Mouse (Mus musculus) neural tube, embryonic 13.5 days (tissue): ENCODE results near the gene Col28a1. TPM values are rescaled to one million over a fixed set of nuclear protein-coding genes. Genes with fewer than 3 reads are reported as not detected.
A peak's percentile ranks its signal among the peaks of the same experiment; 100 is the strongest.

Source experiments
- ATAC-seq: fragments of 200-750 bp; cut with Nextera tagmentation; 2 replicates; pipeline ENCODE4 v1.8.0; 2017; ENCODE audit warnings: low read depth, mild to moderate bottlenecking, moderate TSS enrichment, moderate library complexity
- H3K27ac ChIP-seq: fragments of 300-500 bp; sonication (generic); replicated peaks from 2 replicates; pipeline ENCODE4 v1.5.1; 2015; ENCODE audit warnings: moderate library complexity, mild to moderate bottlenecking, inconsistent platforms
- H3K27me3 ChIP-seq: fragments of 300-500 bp; sonication (generic); 2 replicates; pipeline ENCODE4 v1.6.1; 2015; ENCODE audit warnings: mild to moderate bottlenecking, inconsistent platforms
- H3K36me3 ChIP-seq: fragments of 300-500 bp; sonication (generic); 2 replicates; pipeline ENCODE4 v1.6.1; 2015; ENCODE audit warnings: mild to moderate bottlenecking, inconsistent platforms
- H3K4me1 ChIP-seq: fragments of 300-500 bp; sonication (generic); replicated peaks from 2 replicates; pipeline ENCODE4 v1.6.1; 2015; ENCODE audit warnings: inconsistent platforms
- H3K4me2 ChIP-seq: fragments of 300-500 bp; sonication (generic); 2 replicates; pipeline ENCODE4 v1.6.1; 2015; ENCODE audit warnings: inconsistent platforms, mild to moderate bottlenecking, moderate library complexity
- H3K4me3 ChIP-seq: fragments of 300-500 bp; sonication (generic); 2 replicates; pipeline ENCODE4 v1.5.1; 2015; ENCODE audit warnings: mild to moderate bottlenecking, inconsistent platforms
- H3K9ac ChIP-seq: fragments of 300-500 bp; sonication (generic); 2 replicates; pipeline ENCODE4 v1.6.1; 2015; ENCODE audit warnings: moderate library complexity, mild to moderate bottlenecking, inconsistent platforms
- H3K9me3 ChIP-seq: fragments of 300-500 bp; sonication (generic); 2 replicates; pipeline ENCODE4 v1.6.1; 2016; ENCODE audit warnings: inconsistent platforms
- WGBS: fragments of 180-500 bp; shearing (Covaris S2); methylation state at CpG from one replicate; pipeline ENCODE4 v1.1.7; 2015; 5-methylcytosine and 5-hydroxymethylcytosine counted together
- polyA plus RNA-seq: library from polyadenylated mRNA; unstranded; fragments of >200 nt; fragmentation: Nextera tagmentation; extraction: Ambion mirVana; gene quantifications from 2 replicates; pipeline ENCODE4 v1.2.1, GENCODE M21; 2015

Gene Col28a1
- polyA plus RNA-seq, 1 experiment from 2014 or later, result 7.4 TPM

DNA sequence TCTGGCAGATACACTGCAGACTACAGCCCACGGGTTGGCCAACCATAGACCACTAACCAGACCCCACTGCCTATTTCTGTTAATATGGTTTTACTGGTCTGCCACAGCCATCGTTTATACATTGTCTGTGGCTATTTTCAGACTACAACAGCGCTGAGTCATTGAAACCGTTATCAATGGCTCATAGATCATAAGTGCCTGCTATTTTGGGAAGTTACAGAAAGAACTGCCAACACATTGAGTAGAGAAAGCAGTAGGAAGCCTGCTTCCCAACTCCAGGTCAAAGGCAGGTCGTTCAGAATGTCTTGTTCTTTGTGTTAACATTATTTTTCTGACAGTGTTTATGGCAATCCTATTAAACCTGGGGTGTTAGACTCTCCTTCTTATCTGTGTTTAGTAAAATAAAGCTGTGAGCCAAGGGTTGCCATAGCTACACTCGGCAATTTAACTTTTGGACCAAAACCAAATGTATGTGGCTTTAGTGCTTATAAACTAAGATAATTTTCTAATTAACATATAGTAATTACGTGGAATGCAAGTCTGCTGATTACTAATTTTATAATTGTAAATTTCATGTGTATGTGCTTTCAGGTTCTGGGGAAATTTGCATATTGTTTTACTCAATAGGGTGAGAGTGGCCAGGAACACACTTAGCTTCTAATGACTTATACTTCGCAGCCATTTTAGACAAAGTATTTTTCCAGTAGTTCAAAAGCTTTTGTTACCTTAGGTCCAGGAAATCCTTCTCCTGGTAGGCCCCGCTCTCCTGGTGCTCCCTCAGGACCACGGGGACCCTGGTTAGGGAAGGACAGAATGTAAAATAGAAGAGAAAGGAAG lies 86.3 kb downstream of the Col28a1 start:
- no peak overlapping the region for H3K4me2 ChIP-seq
- H3K27me3 ChIP-seq, result no peaks in the 10 kb centered on the region
- WGBS, result 74% methylated on average over 10 of the region's 10 CpGs
- ATAC-seq, result 0 out of 2 replicates have a peak, but pooled peaks have one; percentile 63
- no peak overlapping the region for H3K4me3 ChIP-seq
- H3K36me3 ChIP-seq, result no peaks in the 10 kb centered on the region
- H3K9me3 ChIP-seq, result no peaks in the 10 kb centered on the region
- no peak overlapping the region for H3K9ac ChIP-seq
- H3K27ac ChIP-seq, result no peak overlapping the region
- peaks cover 5% of the 10 kb centered on the region; the same call in 1 of the 2 replicates for H3K4me1 ChIP-seq

DNA sequence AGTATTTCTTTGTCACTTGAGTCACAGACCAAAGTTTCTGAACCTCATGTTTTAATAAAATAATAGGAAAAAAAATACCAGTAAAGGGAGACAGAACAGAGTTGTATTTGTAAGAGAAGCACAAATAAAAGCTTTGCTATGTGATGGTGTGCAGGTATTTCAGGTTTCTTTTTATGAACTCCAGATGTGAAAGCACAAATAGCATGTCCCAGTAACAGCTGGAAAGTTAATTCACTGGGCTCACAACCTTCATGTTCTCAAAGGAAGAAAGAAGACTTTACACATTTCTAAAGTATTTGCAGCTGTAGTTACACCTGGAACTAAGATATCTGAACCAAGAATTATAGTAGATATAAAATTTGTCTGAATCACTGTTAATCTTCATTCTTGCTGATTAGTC lies 91.2 kb downstream of the Col28a1 start:
- H3K4me2 ChIP-seq, result no peak overlapping the region
- H3K4me1 ChIP-seq, result peaks cover 9% of the 10 kb centered on the region
- H3K4me3 ChIP-seq, result no peak overlapping the region
- no peak overlapping the region for H3K27ac ChIP-seq
- no peaks in the 10 kb centered on the region for H3K27me3 ChIP-seq
- H3K36me3 ChIP-seq, result no peaks in the 10 kb centered on the region
- no peak for ATAC-seq
- H3K9me3 ChIP-seq, result no peaks in the 10 kb centered on the region
- H3K9ac ChIP-seq, result no peak overlapping the region

DNA sequence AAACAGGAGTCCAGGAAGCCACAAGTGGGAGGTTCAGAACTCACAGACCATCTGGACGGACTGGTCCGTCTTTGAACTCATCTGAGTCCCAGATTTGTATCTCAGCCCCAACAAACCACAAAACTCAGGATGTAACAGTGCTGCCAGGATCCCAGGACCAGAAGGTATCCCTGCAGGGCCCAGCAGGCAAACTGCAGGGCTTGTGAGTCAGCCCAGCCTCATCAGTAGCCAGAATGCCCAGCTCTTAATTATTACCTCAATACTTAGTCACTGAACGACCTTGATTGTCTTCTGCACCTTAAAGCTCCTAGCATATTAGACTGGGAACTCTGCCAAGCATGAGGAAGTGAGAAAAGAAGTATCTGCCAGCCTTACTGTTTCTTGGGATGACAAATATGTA lies 96.6 kb downstream of the Col28a1 start:
- Histone ChIP-seq H3K4me2 (no peak overlapping the region), H3K9me3 (no peaks in the 10 kb centered on the region), H3K4me3 (no peak overlapping the region), H3K27me3 (no peaks in the 10 kb centered on the region), H3K9ac (no peak overlapping the region), H3K36me3 (no peaks in the 10 kb centered on the region), H3K27ac (no peak overlapping the region; the same call in 1 of the 2 replicates), H3K4me1 (peaks cover 16% of the 10 kb centered on the region)
- no peak for ATAC-seq
- 56% methylated on average over 3 of the region's 3 CpGs for WGBS

DNA sequence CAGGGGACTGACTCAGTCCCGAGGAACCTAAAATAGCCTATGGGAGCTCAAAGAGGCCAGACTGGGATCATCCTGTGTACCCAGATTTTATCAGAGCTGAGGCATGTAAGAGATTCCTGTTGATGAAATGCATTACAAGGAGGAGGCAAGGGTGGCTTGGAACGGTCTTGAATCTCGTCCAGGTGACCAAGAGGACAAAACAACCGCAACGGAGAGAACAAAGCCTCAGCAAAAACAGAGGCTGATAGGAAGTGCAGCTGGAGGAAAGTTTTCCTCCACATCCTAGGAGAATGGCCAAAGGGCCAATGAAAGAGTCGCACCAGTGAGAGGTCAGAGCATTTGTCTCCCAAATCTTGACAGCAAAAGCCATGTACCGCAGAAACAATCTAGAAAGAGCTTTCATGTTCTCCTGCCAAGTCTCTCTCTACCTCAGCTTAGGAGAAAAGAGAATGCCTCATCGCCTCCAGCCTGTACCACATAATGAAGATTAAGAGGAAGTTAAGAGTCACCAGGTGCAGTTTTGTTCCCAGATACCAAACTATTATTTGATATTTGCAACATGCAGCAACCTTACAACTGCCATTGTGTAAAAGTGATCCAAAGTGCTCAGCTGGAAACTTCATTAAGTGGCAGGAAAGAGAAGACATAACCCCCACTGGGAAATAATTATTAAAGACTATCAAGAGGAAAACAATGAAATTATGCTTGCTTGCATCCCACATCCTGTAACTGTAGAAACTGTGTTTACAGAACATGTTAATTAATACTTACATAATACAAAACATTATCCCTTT lies 98.1 kb downstream of the Col28a1 start:
- H3K27me3 ChIP-seq, result no peaks in the 10 kb centered on the region
- H3K4me1 ChIP-seq, result peaks cover 16% of the 10 kb centered on the region
- no peak for ATAC-seq
- H3K27ac ChIP-seq, result no peak overlapping the region
- H3K36me3 ChIP-seq, result no peaks in the 10 kb centered on the region
- WGBS, result 63% methylated on average over 8 of the region's 8 CpGs
- no peak overlapping the region for H3K4me2 ChIP-seq
- H3K9me3 ChIP-seq, result no peaks in the 10 kb centered on the region
- no peak overlapping the region for H3K9ac ChIP-seq
- no peak overlapping the region for H3K4me3 ChIP-seq

DNA sequence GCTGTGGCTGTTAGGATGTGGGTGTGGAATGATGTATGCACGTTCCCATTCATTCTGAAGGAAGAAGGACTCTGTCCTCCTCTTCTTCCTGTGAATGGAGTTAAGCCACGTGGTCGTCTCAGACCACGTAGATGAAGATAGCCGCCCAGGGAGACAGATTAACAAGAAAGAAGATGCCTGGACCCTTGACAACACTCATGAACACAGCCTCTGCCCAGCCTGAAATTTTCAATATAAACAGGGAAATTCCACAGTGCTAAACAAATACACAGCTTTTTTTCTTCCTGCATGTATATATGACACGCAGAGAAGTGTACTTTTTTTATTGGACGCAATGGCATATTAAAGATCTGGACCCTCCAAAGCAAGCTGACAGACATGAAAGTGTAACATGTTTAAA lies 98.9 kb downstream of the Col28a1 start:
- WGBS, result 85% methylated on average over 7 of the region's 7 CpGs
- no peak for ATAC-seq
- Histone ChIP-seq H3K27ac (no peak overlapping the region), H3K4me2 (no peak overlapping the region), H3K27me3 (no peaks in the 10 kb centered on the region), H3K4me1 (peaks cover 16% of the 10 kb centered on the region), H3K9ac (no peak overlapping the region), H3K9me3 (no peaks in the 10 kb centered on the region), H3K4me3 (no peak overlapping the region), H3K36me3 (no peaks in the 10 kb centered on the region)

DNA sequence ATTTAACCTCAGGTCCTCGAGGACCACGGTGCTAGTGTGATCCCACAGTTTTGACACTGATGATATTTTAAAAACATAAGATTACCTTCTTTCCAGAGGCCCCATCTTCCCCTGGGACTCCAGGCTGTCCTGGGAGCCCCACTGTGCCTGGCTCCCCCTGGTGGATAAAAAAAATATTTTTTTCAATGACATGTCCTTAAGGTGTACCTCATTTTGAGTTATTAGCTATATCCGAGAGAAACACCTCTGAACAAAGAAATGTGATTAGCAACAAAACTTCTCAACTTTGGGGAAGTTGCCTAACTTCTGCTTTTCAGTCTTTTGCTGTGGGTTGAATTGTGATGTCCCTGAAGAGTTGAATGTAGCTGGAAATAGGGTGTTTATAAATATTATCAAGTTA lies 105.6 kb downstream of the Col28a1 start:
- no peaks in the 10 kb centered on the region for H3K9me3 ChIP-seq
- no peaks in the 10 kb centered on the region for H3K4me1 ChIP-seq
- H3K4me3 ChIP-seq, result no peak overlapping the region
- no peaks in the 10 kb centered on the region for H3K27me3 ChIP-seq
- H3K4me2 ChIP-seq, result no peak overlapping the region
- WGBS, result 66% methylated on average over 3 of the region's 3 CpGs
- no peak overlapping the region for H3K9ac ChIP-seq
- no peak overlapping the region for H3K27ac ChIP-seq
- no peaks in the 10 kb centered on the region for H3K36me3 ChIP-seq
- no peak for ATAC-seq

DNA sequence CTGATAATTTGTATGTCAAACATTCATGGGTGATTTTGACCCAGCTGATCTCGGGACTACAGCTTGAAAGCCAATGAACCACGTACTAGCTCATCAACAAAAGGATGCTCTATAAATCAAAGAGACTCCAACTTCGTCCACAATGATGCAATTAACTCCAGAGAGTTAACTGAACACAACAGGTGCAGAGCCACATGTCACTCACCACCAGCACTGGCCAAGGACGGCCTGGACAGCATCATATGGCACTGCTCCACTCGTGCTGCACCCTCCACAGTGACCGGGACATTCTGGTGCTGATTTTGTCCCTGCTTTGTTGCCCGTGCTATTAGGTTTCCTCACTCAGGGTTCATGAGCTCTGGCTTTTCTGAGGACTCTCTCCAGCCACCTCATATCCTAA lies 107.6 kb downstream of the Col28a1 start:
- Histone ChIP-seq H3K27ac (no peak overlapping the region), H3K9ac (no peak overlapping the region), H3K4me2 (no peak overlapping the region), H3K36me3 (no peaks in the 10 kb centered on the region), H3K9me3 (no peaks in the 10 kb centered on the region), H3K4me3 (no peak overlapping the region), H3K4me1 (no peaks in the 10 kb centered on the region), H3K27me3 (no peaks in the 10 kb centered on the region)
- 52% methylated on average over 7 of the region's 7 CpGs for WGBS
- no peak for ATAC-seq

DNA sequence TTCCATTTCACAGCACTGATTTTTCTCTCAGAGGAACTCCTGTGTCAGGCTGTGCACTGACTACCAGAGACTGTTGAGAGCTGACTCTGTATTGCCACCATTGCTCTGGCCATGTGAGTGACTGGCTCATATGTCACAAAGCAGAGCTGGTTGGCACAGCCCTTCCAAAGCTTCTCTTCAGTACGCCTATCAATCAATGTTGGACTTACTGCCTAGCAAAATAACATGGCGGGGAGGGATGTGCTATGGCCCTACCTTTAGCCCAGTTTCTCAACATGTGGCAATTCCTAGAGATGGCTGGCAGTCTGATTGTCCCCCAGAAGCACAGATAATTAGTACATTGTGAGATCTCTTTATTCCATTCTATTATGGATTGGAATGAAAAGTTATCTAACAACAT lies 109.2 kb downstream of the Col28a1 start:
- Histone ChIP-seq H3K4me2 (no peak overlapping the region), H3K4me1 (no peaks in the 10 kb centered on the region), H3K27ac (no peak overlapping the region), H3K27me3 (no peaks in the 10 kb centered on the region), H3K36me3 (no peaks in the 10 kb centered on the region), H3K9me3 (no peaks in the 10 kb centered on the region), H3K9ac (no peak overlapping the region), H3K4me3 (no peak overlapping the region)
- no peak for ATAC-seq
- 94% methylated on average over 2 of the region's 2 CpGs for WGBS

DNA sequence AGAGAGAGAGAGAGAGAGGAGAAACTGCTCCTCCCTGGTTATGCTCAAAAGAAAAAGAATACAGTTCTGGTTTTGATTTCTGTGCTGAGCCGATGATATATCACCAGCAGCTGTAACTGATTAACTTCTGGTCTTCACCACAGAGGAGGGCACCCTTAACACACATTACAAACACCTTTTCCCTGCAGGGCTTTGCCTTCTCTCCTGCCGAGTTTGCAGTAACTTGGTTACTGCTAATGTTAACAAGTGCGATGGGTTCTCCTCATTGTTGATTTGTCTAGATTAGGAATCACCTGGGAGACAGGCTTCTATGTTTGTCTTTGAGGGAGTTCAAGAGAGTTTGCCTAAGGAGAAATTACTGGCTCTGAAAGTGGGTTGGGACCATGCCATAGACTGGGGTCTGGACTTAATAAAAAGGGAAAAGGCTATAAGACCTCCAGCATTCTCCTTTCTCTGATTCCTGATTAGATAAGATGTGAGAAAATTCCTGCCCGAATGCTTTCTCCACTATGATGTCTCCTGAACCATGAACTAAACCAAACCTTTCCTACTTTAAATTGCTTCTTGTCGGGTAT lies 114.8 kb downstream of the Col28a1 start:
- no peak overlapping the region for H3K27ac ChIP-seq
- WGBS, result 73% methylated on average over 5 of the region's 5 CpGs
- no peak overlapping the region for H3K4me2 ChIP-seq
- H3K27me3 ChIP-seq, result no peaks in the 10 kb centered on the region
- no peak overlapping the region for H3K9ac ChIP-seq
- no peaks in the 10 kb centered on the region for H3K36me3 ChIP-seq
- no peaks in the 10 kb centered on the region for H3K4me1 ChIP-seq
- ATAC-seq, result no peak
- H3K4me3 ChIP-seq, result no peak overlapping the region
- H3K9me3 ChIP-seq, result no peaks in the 10 kb centered on the region

DNA sequence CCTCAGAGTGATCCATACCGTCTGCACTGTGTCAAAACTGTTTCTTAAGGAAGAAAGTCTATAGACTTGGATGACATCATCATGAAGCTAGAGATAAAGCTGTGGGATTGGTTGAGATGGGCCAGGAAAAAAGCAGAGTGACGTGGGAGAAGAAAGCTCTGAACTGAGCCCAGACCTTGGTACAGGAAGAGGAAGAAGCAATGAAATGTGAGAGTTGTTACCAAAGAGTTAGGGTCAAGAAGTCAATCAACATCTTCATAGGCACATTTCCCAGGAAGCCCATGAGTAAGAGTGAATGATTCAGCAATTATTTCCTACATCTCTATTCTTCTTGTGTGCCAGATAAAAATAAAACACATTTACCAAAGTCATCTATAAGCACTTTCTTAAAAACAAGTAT lies 117.5 kb downstream of the Col28a1 start:
- Histone ChIP-seq H3K9ac (no peak overlapping the region), H3K4me2 (no peak overlapping the region), H3K36me3 (no peaks in the 10 kb centered on the region), H3K4me1 (no peaks in the 10 kb centered on the region), H3K27me3 (no peaks in the 10 kb centered on the region), H3K27ac (no peak overlapping the region), H3K9me3 (no peaks in the 10 kb centered on the region), H3K4me3 (no peak overlapping the region)
- WGBS, result 84% methylated on average over 2 of the region's 2 CpGs
- no peak for ATAC-seq

DNA sequence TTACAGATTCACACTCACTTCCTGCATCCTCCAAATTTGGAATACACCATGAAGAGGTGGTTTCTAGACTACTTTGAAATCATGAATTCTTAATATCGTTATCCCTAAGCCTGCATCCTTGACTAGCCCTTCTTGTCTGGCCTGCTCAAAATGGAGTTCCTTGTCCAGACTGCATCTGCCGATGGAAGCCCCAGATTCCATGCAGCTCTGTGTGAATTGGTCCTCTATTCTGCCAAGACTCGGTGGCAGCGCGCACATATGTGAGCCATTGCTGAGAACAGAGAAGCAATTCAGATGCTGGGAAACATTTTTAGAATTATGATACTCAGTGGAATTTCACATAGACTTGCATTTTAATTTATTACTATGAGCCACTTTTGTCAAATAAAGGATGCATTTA lies 123.4 kb downstream of the Col28a1 start:
- Histone ChIP-seq H3K4me3 (no peak overlapping the region), H3K4me1 (no peaks in the 10 kb centered on the region), H3K9me3 (no peaks in the 10 kb centered on the region), H3K4me2 (no peak overlapping the region), H3K27me3 (no peaks in the 10 kb centered on the region), H3K9ac (no peak overlapping the region), H3K27ac (peak overlapping the region; percentile 11; the same call in 1 of the 2 replicates), H3K36me3 (no peaks in the 10 kb centered on the region)
- WGBS, result 70% methylated on average over 5 of the region's 5 CpGs
- no peak for ATAC-seq

DNA sequence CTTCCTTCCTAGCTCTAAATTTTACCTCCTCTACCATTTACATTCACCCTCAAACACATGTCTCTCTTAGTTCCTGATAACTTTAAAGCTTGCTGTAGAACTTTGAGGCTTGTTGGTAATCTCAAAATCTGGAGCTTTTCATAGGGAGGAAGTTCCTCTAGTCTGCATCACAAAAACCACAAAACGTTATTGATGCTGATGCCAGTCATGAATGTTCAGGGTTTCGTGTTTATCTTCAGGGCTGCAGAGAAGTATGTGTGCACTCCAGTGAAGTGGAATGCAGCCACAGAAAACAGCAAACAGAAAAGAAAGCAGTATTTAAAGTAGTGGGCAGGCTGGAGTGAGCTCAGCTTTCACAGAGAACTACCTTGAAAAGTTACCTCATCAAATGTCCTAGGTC lies 124.0 kb downstream of the Col28a1 start:
- H3K4me2 ChIP-seq, result no peak overlapping the region
- H3K27ac ChIP-seq, result peak overlapping the region; percentile 11
- H3K4me3 ChIP-seq, result no peak overlapping the region
- H3K27me3 ChIP-seq, result no peaks in the 10 kb centered on the region
- H3K36me3 ChIP-seq, result no peaks in the 10 kb centered on the region
- ATAC-seq, result no peak
- no peaks in the 10 kb centered on the region for H3K9me3 ChIP-seq
- no peaks in the 10 kb centered on the region for H3K4me1 ChIP-seq
- 79% methylated on average over 2 of the region's 2 CpGs for WGBS
- no peak overlapping the region for H3K9ac ChIP-seq
